Mouse (Mus musculus): ENCODE results near the gene Etl4.

Gene Etl4

DNA sequence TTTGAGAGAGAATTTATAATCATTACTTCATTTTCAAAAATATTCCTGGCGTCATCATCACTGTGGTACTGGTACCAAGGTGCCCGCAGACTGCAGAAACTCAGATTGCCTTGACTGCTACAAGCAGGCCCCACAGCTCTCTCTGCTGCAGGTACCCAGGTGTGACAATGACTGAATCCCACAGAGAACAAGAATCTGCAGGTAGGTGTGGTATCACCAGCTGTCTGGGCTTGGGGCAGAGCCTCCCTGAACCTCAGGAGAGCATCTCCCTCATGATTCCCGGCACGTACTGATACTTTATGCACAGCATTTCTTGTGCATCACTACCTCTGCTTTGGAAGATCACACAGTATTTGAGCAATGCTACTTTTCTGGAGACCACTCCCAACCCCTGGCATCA, 526.0 kb downstream of the Etl4 start:
- no peak for DNase-seq (ENCODE audit: extremely low read depth, low read depth)

DNA sequence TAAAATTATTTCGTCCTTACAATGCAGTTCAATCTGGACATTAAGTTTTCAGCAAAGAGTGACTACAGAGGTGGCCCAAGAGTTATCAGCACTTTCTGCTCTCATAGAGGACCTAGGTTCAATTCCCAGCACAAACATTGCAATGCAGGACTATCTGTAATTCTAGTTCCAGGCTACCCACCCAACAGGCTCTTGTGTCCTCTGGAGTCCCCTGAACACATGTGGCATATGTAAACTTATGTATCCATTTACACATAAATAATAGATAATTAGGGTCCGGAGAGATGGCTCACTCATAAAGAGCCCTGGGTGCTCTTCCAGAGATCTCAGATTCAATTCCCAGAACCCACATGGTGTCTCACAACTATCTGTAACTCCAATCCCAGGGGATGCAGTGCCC, 533.2 kb downstream of the Etl4 start:
- no peak for DNase-seq (ENCODE audit: extremely low read depth, low read depth)

- DNase-seq (ENCODE audit: extremely low read depth, low read depth) = no peak
These were observed 534.3 kb downstream of the Etl4 start for GRCm38 (mm10) chr2:20443671-20444440.

DNA sequence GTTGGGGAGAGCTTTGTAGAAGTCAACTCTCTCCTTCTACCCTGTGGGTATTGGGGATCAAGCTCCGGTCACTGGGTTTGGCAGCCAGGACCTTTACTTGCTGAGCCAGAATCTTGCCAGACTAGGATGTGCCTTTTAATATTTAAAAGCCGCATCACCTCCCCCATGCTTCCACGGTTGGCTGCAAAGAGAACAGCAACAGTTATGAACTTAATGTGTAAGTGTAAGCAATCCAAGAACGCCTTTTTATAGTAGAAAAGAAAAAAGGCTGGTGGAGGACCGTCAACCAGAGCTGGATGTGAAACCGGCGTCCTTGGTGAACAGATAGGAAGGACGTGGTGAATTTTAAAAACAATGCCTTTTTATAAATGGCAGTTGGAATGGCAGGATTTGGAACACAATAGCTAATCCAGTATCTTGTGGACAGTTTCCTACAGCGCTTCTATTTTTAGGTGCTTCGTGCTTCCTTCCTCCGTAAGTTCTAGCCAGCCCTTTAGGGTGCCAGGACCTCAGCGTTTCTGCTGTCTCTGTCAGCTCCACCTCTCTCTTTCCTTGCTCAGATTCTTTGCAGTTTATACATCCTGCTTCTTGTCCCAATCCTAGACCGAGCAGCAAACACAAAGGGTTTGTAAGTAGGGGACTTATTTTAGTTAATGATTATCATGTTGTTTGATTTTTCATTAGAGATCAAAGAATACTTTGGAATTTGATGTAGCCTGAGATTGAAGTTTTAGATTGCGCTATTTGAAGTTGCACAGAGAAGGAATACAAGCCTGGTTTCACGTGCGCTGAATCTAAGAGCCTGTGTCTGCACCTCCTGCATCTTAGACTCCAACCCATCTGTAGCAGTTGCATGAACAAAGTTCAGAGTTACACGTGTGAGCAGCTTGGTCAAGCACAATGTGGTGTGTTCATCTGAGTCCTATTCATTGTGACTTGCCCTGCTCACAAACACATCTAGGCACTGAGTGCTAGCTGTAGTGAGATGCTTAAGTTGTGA, 535.9 kb downstream of the Etl4 start:
- DNase-seq (ENCODE audit: extremely low read depth, low read depth) = no peak

DNA sequence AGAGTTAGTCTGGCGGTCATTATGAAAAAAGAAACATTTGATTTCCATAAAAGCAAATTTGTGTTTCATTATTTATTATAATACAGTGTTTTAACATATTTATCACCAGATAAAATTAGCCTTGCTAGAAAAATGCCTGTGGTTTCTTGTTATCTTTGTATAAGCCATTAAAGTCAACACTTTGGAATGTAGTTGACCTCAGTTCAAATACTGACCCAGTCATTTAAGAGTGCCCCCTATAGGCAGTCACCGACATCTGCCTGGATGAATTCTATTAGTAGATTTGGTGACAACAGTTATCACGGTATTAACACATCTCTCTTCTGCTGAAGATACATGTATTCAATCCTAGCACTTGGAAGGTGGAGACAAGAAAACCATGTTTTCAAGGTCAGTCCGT, 536.6 kb downstream of the Etl4 start:
- no peak for DNase-seq (ENCODE audit: extremely low read depth, low read depth)

DNA sequence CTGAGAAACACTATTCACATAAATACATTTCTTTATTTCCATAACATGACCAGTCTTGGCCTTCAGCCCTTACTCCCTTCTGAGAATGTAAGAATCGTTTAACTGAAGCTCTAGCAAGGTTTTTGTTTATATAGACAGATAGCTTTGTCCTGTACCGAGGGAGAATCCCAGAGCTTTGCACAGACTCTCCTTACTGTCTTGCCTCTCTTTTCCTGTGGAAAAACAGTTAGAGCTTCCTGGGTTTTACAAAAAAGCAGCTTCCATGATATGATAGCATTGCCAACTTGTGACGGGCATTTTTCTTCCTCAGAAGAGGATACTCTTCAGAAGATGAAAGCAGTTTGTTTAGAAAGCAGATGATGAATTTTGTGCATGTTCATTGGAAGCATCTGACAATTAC, 541.4 kb downstream of the Etl4 start:
- no peak for DNase-seq (ENCODE audit: extremely low read depth, low read depth)

DNA sequence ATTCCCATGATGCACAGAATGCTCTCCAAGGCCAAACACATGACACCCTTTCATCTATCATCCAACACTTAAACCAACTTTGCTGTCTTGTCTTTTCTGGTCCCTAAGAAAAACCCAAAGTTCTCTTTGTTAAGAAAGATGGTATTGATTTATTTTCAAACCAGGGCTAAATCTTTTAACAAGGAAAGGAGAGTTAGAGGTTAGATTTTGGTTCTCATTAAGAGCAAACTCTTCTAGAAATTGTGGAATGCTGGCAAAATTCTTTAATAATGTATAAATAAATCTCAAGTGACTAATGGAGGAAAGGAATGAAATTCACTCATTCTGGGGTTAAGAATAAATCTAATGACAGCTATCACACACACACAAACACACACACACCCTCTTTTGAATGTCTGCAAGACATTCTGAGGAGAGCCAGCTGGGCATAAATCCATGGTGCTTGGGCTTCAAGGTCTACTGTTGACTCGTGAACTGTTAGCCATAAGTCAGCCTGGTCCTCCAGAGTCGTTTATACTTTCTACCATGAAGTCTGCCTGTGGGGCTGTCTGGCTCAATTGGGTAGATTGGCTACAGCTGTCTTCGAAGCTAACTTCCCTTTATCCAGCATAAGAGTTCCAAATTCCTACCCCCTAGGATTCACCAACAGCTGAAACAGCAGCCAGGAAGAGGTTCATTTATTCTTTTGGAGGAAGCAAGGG, 544.1 kb downstream of the Etl4 start:
- no peak for DNase-seq (ENCODE audit: extremely low read depth, low read depth)

- DNase-seq (ENCODE audit: extremely low read depth, low read depth) = no peak
These were observed 569.6 kb downstream of the Etl4 start for GRCm38 (mm10) chr2:20479199-20479598.

DNA sequence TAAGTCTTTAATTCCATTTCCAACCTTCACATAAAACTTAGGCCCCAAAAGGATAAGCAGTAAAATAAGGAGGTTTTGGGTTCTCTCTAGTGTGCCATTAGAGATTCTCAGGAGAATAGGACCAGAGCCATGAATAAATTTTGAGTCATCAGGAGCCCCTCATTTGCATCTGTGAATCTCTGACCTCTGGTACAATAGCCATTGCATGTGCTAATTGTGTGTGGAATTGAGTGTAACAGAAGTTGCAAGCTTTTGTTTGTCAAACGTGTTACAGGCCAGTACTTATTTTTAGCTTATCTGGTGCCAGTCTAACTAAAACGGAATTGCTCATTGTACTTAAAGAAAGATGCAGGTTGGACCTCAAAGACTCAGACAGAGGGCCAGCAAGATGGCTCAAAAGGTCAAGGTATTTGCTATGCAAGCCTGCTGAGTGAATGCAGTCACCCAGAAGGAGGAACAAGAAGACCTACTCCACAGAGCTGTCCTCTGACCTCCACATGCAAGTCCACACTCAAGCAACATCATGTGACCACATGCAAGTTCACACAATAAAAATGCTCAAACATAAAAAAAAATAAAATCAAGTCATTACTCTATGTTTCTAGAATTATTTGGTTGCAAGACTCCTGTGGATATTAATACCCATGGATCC, 576.7 kb downstream of the Etl4 start:
- DNase-seq (ENCODE audit: extremely low read depth, low read depth) = no peak

DNA sequence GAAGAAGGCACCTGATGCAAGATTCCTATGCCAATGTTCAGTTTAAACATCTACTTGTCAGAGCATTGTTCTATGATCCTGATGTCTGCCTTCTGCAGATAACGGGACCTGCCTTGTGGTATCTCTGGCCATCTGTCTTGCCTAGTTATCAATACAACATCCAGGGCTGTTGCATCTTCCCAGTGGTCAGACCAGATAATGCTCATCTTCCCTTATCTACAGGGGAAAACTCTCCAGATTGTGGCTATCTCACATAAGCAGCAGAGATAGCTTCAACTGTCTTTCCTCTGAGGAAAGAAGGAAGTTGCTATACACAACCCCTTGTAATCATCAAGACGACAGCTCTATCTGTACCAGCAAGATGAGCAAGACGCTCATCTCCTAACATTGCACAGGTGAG, 579.5 kb downstream of the Etl4 start:
- DNase-seq (ENCODE audit: extremely low read depth, low read depth) = no peak

GRCm38 (mm10) chr2:20492125-20492524, 582.5 kb downstream of the Etl4 start:
- no peak for DNase-seq (ENCODE audit: extremely low read depth, low read depth)

- no peak for DNase-seq (ENCODE audit: extremely low read depth, low read depth)
These were observed 584.2 kb downstream of the Etl4 start for GRCm38 (mm10) chr2:20493806-20494205.

DNA sequence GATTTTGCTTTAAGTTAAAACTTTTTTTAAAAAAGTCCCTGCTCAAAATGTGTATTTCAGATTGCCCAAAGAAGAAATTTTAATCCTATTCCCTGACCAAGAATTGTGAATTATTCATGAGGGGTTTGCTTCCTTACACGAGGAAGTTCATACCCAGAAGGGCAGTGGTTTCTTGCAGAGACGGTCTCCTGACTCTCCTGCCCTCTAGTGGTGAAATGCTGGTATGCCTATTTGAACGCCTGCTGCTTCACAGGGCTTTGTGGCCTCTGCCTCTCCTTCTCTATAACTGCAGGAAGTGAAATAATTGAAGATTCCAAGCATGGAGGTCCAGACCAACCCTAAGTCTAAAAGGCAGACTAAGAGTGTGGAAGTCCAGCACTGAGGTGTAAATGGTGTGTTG, 585.1 kb downstream of the Etl4 start:
- DNase-seq (ENCODE audit: extremely low read depth, low read depth) = peak; percentile 2

DNA sequence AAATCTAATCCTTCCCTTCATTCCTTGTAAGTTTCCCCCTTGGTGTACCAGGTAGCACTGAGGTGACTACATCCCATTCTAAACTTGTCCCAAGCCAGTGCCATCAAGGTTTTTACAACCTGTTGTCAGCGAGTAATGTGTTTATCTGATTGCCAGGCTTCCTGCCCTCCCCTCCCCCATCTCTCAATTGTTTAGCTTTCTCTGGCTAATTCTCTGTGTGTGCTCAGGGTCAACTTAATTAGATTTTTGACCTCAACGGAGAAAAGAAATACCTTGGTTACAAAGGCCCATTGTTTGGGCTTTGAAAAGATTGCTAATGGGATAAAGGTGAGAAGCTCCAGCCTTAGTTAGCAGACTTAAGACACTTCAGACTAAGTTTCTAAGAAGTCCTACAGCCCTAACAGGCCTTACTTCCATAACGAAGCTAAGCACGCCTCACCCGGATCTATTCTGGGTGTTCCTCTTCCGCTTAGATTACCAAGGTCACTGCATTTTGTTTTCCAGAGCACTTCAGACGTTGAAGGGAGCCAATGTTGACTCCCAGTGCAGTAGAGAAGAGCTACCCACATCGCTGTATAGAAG, 586.7 kb downstream of the Etl4 start:
- DNase-seq (ENCODE audit: extremely low read depth, low read depth) = no peak

- no peak for DNase-seq (ENCODE audit: extremely low read depth, low read depth)
These were observed 598.5 kb downstream of the Etl4 start for GRCm38 (mm10) chr2:20507832-20508723.

DNA sequence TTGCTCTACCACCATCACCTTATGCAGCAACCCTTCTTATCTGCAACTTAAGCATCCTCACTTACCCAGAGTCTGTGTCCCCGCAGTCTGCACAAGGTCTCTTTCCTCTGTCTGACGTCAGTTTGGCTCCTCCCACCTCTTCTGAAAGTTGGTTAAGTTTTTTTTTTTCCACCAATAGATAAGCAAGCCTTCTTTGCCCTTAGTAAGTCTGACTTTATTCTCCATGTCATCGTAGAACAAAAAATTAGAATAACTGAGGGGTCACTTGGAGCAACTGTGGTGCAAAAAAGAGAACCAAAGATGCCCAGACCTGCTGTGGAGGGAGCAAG, 599.1 kb downstream of the Etl4 start:
- DNase-seq (ENCODE audit: extremely low read depth, low read depth) = no peak

DNA sequence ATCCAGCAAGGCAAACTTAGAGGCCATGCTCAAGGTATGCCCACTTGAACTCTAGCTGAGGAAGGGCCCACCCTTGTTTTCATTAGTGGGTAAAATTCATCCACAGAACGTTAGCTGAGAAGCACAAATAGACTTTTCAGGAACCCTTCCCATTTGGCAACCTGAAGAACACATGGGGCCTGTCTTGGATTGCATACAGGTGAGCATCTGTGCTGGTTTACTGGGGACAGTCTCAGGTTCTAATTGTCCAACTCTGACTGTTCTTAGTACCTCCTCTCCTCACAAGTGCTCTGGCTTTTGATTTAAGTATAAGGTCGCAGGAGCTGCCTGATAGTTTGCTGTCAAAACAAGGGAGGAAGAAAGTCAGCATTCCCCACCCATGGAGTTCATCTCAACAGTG, 600.5 kb downstream of the Etl4 start:
- no peak for DNase-seq (ENCODE audit: extremely low read depth, low read depth)

GRCm38 (mm10) chr2:20516270-20516865, 606.8 kb downstream of the Etl4 start:
- no peak for DNase-seq (ENCODE audit: extremely low read depth, low read depth)

DNA sequence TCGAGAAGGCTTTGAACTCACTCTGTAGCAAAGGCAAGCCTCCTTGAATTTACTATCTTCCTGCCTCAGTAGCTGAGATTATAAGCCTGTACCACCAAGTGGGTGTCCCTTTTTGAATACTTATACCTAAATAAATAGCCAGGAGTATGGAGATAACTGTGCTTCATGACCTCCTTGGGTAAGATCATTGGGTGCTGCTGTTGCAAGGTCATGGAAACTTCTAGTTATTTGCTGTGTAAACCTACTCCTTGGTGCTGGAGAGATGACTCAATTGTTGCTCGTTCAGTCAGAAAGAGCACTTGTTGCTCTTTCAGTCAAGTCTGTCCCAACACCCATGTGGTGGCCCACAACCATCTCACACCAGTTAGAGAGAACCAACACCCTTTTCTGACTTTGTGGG, 608.3 kb downstream of the Etl4 start:
- DNase-seq (ENCODE audit: extremely low read depth, low read depth) = no peak

DNA sequence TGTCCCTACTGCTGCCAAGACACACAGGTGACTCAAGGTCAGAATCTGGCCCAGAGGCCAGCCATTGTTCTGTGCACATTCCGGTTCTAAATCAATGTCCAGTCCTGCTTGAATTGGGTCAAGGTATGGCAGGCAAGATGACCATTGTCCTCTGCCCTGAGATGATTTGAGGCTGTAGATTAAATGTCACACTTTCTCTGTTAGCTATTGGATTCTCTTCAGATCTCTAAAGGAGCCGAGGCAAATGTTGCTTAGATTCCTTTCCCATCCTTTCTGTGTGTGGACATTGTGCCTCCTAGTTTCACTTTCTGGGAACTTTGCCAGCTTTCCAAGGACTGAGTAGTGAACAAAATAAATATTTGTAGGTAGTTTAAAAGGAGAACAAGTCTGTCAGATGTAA, 608.9 kb downstream of the Etl4 start:
- no peak for DNase-seq (ENCODE audit: extremely low read depth, low read depth)
